Mouse (Mus musculus) adrenal gland, postnatal 14 days (tissue): ENCODE data around the gene Nova1. TPM values are rescaled to one million over a fixed set of nuclear protein-coding genes. Genes with fewer than 3 reads are reported as not detected.
A peak's percentile ranks its signal among the peaks of the same experiment; 100 is the strongest.

ENCODE experiments used
- DNase-seq: peaks from one replicate; pipeline ENCODE4 v3.0.0; 2021; ENCODE audit warnings: mixed read lengths
- long read RNA-seq, 2 experiments: library from polyadenylated mRNA; stranded (forward); transcript quantifications; one replicate each; pipeline ENCODE4 v2.0.0; 2021
- total RNA-seq: library from RNA; stranded (reverse); gene quantifications from 2 replicates; pipeline ENCODE4 v1.2.3, GENCODE M21; 2021

Gene Nova1
- total RNA-seq: 4.4 and 4.5 TPM in 2 replicates
- long read RNA-seq, experiment 1, partial matches to known transcripts: 0 of 5 reads
- long read RNA-seq, experiment 1, other reads (novel, unspliced or antisense): 5 of 5 reads
- long read RNA-seq, experiment 2, partial matches to known transcripts: 0 of 2 reads
- long read RNA-seq, experiment 2, other reads (novel, unspliced or antisense): 2 of 2 reads

DNA sequence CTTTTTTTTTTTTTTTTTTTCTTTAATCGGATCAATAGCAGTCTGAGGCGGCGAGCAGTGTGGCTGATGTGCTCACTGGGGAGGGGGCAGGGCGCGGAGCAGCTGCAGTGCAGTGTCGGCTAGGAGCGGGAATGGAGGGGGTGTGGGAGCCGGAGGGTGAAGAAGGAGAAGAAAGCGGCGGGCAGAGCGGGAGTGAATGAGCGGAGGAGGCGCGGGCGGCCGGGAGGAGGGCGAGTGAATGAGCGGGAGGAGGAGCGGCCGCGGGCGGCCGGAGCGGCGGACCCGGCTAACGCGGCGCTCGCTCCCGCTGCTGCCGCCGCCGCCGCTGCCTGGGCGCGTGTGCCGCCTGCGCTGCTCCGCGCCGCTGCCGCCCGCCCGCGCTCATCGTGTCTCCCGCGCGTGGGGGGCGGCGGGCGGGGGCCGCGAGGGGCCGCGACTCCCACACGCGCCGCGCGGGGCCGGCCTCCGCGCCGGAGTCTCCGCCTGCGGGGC lies at the start of gene Nova1:
Gene Nova1 (minus strand): TSS at position 74 of the 492 bp plus-strand sequence.
- peak; percentile 75 for DNase-seq

DNA sequence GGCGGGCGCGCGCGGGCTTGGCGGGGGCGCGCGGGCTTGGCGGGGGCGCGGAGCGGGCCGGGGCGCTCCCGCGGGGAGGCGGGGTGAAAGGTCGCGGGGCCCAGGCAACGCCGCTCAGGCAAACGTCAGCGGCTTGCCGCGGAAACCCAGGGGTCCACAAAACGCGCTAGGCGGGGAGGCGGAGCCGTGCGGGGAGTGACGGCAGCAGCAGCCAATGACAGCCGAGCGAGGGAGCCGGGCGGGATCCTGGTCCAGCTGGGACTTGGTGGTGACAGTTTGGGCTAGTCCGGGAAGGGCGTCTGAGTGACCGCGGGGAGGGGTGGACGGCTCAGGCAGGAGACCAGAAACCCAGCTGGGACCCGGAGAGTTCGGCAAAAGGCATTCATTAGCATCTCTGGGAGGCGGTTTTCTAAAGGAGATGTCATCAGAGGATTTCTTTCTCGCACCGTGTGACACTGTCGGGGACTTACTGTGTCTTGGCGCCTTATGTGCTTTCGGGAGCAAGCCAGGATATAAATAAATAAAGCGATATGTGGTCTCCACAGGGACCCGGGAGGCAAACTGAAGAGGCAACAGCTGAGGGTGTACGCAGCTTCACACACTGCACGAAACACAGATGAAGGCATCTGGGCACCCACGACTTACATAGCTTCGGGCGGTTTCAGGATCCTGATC lies 756 bp upstream of the Nova1 start:
- DNase-seq: peak; percentile 93

DNA sequence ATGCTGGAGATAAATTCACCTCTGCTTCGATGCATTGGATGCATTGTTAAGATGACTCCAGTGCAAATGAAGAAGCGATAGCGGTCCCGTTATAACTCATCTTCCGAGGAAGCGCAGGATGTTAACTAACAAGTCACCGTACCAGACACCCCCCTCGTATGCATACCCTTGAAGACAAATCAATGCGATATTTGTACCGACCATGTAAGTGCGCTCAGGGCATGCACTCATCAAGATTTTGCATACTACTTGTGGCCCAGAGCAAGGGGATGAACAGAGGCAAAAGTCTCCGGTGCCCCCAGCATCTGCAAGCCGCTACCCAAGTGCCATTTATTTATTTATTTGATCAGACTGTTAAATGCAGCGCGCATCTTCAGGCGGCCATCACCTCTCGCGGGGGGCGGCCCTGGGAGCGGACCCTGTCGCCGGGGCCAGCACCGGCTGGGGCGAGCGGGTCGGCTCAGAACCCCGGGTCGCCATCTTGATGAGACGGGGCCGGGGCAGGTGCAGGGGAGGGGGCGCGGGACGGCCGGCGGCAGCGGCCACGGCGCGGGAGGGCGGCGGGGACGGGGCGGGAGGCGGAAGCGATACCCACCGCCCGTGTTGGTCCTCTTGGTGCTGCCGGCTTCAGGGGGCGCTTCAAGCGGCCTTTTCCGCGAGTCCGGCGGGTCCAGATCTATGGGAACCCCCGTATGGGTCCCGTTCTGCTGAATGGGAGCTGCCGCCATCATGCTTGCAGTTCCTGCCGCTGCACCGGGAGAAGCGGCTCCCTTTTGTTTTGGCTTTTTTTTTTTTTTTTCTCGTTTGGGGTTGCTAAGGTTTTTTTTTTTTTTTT lies 491 bp downstream of the Nova1 start:
- DNase-seq: peak; percentile 25

DNA sequence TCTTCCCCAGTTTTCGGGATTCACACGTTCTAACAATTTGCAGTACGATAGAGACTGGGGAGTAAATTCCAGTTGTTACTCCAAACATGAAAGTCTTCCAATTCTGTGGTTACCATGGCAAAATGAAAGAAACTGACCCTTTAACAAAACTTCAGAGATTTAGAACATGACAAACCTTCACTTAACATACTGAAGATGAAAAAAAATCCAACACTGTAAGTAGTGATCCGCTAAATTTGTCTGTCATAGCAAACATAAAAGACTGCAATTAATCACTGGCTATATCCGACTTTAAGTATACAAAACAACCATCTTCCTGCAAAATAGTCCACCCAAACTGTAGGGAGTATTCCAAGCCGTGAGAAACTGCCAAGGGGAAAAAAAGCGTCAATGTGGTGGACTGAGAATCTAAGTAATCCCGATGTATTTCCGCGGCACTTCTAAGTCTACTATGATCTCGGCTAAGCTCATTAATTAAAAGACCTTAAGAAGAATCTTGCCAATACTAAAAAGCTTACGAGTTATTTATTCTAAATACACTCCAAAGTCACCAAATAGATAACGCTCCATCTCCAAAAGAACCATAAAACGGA lies 1.4 kb downstream of the Nova1 start:
- no peak for DNase-seq

GRCm38 (mm10) chr12:46816291-46816690 lies 2.4 kb downstream of the Nova1 start:
- DNase-seq: no peak

- DNase-seq: no peak
These were observed 3.0 kb downstream of the Nova1 start for GRCm38 (mm10) chr12:46815697-46816096.

DNA sequence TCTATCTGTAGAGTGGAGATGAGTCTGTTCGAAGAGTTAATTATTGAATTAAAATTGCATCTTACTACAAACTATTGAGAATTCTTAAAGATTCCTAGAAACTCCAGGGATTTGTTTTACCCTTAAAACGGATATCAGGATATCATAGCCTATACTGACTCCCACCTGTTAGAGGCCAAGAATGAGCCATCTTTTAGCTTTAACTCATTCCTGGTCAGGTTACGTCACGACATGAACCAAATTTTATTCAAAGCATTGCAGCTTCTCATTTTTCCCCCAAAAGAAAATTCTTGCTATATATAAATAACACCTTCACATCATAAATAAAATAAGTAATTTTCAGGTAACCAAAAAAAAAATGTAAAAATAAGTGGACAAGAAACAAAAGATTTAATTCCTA lies 3.9 kb downstream of the Nova1 start:
- no peak for DNase-seq

DNA sequence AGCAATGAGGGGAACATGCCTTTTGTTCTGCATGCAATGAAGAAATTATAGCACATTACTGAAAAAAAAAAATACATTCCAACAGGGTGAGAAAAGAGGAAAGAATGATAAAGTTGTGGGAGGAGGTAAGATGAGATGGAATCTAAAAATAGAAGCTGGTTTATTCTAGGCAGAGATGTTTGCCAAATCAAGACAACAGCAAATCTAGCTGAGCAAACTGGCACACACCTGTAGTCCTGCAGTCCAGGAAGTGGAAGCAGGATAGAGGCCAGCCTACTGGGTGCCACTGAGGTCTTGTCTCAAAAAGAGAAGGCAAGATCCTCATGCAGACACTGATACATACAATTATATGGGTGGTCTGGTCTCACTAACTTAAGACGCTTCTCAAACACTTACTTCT lies 17.4 kb downstream of the Nova1 start:
- DNase-seq: no peak

- DNase-seq: no peak
These were observed 36.1 kb downstream of the Nova1 start for GRCm38 (mm10) chr12:46782301-46783280.

DNA sequence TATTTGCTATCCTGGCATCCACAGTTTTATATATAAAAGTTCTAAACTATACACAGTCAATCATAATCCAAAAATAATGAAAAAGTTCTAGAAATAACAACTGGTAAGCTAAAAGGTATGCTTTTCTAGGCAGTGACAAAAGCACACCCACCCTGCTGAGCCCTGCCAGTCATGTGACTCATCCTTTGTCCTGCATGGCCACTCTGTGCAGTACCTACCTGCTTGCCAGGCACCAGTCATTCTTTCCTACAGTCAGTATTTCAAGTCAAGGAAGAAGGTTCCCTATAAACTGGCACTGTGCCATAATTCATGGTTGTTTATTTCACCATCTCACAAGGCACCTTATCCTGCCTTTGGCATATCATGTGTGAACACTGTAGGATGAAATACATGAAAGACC lies 37.2 kb downstream of the Nova1 start:
- DNase-seq: no peak

DNA sequence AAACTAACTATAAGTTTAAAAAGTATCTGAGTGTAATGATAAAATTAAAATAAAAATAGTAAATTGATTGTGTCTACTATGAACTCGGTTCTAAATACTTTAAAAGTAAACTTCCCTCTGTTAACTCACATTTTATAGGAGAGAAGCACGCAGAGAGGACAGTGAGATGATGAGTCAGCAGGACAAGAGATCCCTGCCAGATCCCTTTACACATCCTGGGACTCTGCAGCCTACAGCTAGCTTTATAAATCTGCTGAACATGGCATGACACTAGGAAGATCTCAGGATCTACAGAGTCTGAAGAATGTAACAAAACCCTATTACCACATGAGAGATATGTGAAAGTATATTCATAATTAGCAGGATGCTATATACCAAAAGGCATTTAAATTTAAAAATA lies 37.7 kb downstream of the Nova1 start:
- no peak for DNase-seq

- DNase-seq: no peak
These were observed 59.3 kb downstream of the Nova1 start for GRCm38 (mm10) chr12:46759450-46759849.

DNA sequence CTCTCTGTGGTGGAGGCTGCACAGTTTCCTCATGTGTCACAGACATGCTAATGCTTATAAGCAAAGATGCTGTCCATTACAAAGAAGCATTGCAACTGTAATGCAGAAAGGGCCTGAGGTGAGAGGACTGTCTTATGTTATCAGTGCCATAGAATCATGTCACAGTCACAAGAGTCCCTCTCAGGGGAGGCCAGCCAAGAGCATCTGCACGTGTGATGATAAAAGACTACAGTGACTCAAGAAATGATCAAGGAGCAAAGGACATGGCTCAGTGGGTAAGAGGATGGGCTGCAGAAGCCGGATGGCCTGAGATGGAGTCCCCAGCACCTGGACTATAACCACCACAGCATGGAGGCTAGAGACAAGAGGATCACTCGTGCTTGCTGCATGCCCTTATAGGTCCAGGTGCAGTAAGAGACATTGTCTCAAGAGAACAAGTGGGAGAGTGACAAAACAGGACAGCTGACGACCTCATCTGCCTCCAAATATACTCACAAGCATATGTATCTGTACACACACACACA lies 64.3 kb downstream of the Nova1 start:
- DNase-seq: no peak

DNA sequence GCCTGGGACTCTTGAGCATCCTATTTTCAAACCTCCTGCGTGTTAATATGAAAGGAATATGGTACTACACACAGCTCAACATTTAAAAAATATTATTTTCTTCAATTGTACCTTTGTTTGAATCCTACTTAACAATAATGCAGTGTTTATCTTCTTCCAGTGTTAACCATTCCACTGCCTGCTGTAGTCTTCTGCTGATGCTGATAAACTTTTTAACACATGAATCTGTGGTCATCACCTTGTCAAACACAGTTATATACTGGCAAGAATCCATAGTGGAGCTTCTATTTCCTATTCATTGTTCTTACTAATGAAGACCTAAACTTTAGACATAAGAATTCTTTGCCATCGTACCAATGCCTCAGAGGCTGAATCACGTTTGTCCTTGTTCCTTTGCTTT lies 65.6 kb downstream of the Nova1 start:
- no peak for DNase-seq

- DNase-seq: no peak
These were observed 85.5 kb downstream of the Nova1 start for GRCm38 (mm10) chr12:46733261-46733660.

DNA sequence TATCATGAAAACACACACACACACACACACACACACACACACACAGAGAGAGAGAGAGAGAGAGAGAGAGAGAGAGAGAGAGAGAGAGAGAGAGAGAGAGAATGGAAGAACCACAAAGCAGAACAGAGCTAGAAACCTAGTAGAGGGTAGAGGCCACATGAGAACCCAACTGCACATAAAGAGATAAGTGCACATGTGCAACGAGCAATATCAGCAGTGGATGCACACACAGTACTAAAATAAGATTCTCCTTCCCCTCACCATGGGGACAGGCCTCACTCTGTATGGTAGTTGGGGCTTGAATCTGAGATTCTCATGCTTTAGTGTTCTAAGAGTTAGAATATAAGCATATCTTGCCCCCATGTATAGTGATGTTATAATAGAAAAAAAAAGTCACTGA lies 86.8 kb downstream of the Nova1 start:
- DNase-seq: no peak

GRCm38 (mm10) chr12:46721914-46722313 lies 96.8 kb downstream of the Nova1 start:
- DNase-seq: no peak

- DNase-seq: no peak
These were observed 99.7 kb downstream of the Nova1 start for GRCm38 (mm10) chr12:46719076-46719475.

DNA sequence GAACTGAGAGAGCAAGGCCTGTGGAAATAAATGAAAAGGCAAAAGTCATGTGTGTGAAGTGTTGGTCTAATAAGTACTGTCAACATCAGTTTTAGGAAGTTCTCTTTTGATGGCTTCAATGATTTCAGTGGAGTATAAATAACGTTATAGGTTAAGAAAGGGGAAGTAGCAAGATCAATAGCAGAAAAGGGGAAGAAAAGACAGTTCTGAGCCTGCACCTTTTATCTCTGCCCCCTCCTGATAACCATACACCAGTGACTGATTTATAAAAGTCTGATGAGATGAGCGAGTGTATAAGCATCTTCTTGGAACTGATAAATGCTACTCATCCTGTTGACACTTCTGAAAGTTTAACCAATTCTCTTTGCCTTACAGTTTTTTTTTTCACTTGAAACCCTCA lies 108.6 kb downstream of the Nova1 start:
- DNase-seq: no peak

GRCm38 (mm10) chr12:46709475-46709874 lies 109.3 kb downstream of the Nova1 start:
- no peak for DNase-seq

DNA sequence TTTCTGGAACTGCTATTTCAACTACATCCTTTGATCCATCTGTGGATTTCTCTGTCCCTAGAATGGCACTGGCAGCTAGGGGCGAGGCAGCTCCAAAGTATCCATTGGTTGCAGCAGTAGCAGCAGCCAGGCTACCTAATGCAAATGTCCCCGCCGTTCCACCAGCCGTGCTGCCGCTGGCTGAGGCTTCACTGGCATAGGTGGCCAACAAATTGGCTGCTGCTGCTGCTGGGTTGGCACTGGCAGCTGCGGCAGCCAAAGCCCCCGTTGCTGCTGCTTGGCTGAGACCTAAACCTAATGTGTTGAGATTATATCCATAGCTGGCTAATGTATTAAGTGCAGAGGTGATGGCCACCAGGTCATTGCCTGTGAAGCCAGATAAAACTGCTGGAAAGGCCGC lies 118.5 kb downstream of the Nova1 start:
- DNase-seq: no peak
